27 mouse cellular contexts compared by ENCODE assay signal in genomic region chr1:40298053-40298452, GRCm38 (mm10). TPM values are rescaled to one million over a fixed set of nuclear protein-coding genes. Genes with fewer than 3 reads are reported as not detected.
DNase-seq lines count a peak whose midpoint lies in the region; ATAC-seq lines count a peak whose summit lies in the region.
"Had no signal": no experiment of that assay in that cellular context is flagged by ENCODE, and none has a peak within 500 bp of the region (broad histone marks: within the 10 kb centered on the region; RNA-seq: fewer than 3 reads in every experiment).

No protein-coding gene starts in this region.

- H3K27me3 ChIP-seq in liver, embryonic 13.5 days, result no peaks in the 10 kb centered on the region
- H3K27me3 ChIP-seq in liver, embryonic 12.5 days (replicated peaks), result no peaks in the 10 kb centered on the region
- H3K27me3 ChIP-seq in liver, embryonic 15.5 days, result no peaks in the 10 kb centered on the region
- no peaks in the 10 kb centered on the region for H3K27me3 ChIP-seq in liver, embryonic 11.5 days (replicated peaks; ENCODE audit: control insufficient read depth, insufficient read depth, low read length)
- no peaks in the 10 kb centered on the region for H3K27me3 ChIP-seq in liver, embryonic 16.5 days (ENCODE audit: control insufficient read depth, insufficient read depth, low read depth, low read length)
- H3K27me3 ChIP-seq: CH12.LX; embryonic facial prominence, embryonic 12.5 days; forebrain, embryonic 12.5 days had no signal

- no peak overlapping the region for H3K27ac ChIP-seq in liver, embryonic 13.5 days
- H3K27ac ChIP-seq in liver, embryonic 12.5 days, result no peak overlapping the region
- H3K27ac ChIP-seq in liver, embryonic 15.5 days (replicated peaks), result no peak overlapping the region
- H3K27ac ChIP-seq in liver, embryonic 11.5 days (ENCODE audit: low read depth, low read length), result no peak overlapping the region
- no peak overlapping the region for H3K27ac ChIP-seq in liver, embryonic 16.5 days (ENCODE audit: low read length)
- H3K27ac ChIP-seq: embryonic facial prominence, embryonic 10.5 days; embryonic facial prominence, embryonic 12.5 days; forebrain, embryonic 10.5 days; forebrain, embryonic 12.5 days had no signal

- DNase-seq in liver, embryonic 13.5 days, result no peak
- no peak for DNase-seq in liver, embryonic 11.5 days (ENCODE audit: low spot score)
- DNase-seq in cerebellum, postnatal 4 days (ENCODE audit: low spot score in 2 of 2), result no peak
- no peak for DNase-seq in kidney, postnatal 10 days
- DNase-seq: adrenal gland, adult 2 months; adrenal gland, postnatal 10 days; adrenal gland, postnatal 25 days; B cell, adult 2 months; cerebellum, adult 11 months; cerebellum, adult 18-20 months; cerebellum, adult 8-10 months; cerebellum, adult 9-11 months; cerebellum, postnatal 14 days; cerebellum, postnatal 36 days had no signal

- 53% methylated on average over 2 of the region's 2 CpGs for WGBS in liver, embryonic 13.5 days (ENCODE audit: insufficient replicate concordance)
- 54% methylated on average over 2 of the region's 2 CpGs for WGBS in liver, embryonic 12.5 days (ENCODE audit: insufficient replicate concordance)
- WGBS in liver, embryonic 15.5 days (ENCODE audit: insufficient replicate concordance), result 53% methylated on average over 2 of the region's 2 CpGs
- 72% methylated on average over 2 of the region's 2 CpGs for WGBS in liver, embryonic 11.5 days
- WGBS in liver, embryonic 16.5 days (ENCODE audit: insufficient replicate concordance), result 56% methylated on average over 2 of the region's 2 CpGs

- no peak overlapping the region for H3K9ac ChIP-seq in liver, embryonic 13.5 days
- H3K9ac ChIP-seq in liver, embryonic 12.5 days, result no peak overlapping the region
- no peak overlapping the region for H3K9ac ChIP-seq in liver, embryonic 15.5 days
- no peak overlapping the region for H3K9ac ChIP-seq in liver, embryonic 11.5 days (ENCODE audit: low read depth, low read length)
- H3K9ac ChIP-seq in liver, embryonic 16.5 days (ENCODE audit: low read depth, low read length), result no peak overlapping the region
- H3K9ac ChIP-seq: embryonic facial prominence, embryonic 12.5 days; forebrain, embryonic 12.5 days had no signal

- no peak overlapping the region for H3K4me2 ChIP-seq in liver, embryonic 13.5 days
- no peak overlapping the region for H3K4me2 ChIP-seq in liver, embryonic 12.5 days
- no peak overlapping the region for H3K4me2 ChIP-seq in liver, embryonic 15.5 days
- H3K4me2 ChIP-seq in liver, embryonic 11.5 days, result no peak overlapping the region
- no peak overlapping the region for H3K4me2 ChIP-seq in liver, embryonic 16.5 days (ENCODE audit: low read depth, low read length)
- H3K4me2 ChIP-seq: embryonic facial prominence, embryonic 12.5 days; forebrain, embryonic 12.5 days had no signal

- H3K9me3 ChIP-seq in liver, embryonic 13.5 days (replicated peaks), result no peaks in the 10 kb centered on the region
- H3K9me3 ChIP-seq in liver, embryonic 12.5 days (replicated peaks), result no peaks in the 10 kb centered on the region
- no peaks in the 10 kb centered on the region for H3K9me3 ChIP-seq in liver, embryonic 15.5 days (replicated peaks)
- no peaks in the 10 kb centered on the region for H3K9me3 ChIP-seq in liver, embryonic 11.5 days (ENCODE audit: control insufficient read depth, low read length)
- H3K9me3 ChIP-seq in liver, embryonic 16.5 days (replicated peaks; ENCODE audit: control insufficient read depth, low read length), result no peaks in the 10 kb centered on the region
- H3K9me3 ChIP-seq: embryonic facial prominence, embryonic 10.5 days; embryonic facial prominence, embryonic 12.5 days; forebrain, embryonic 10.5 days; forebrain, embryonic 12.5 days; G1E had no signal

- H3K4me1 ChIP-seq in liver, embryonic 13.5 days (replicated peaks), result peaks cover 19% of the 10 kb centered on the region
- H3K4me1 ChIP-seq in liver, embryonic 12.5 days, result peaks cover 25% of the 10 kb centered on the region
- H3K4me1 ChIP-seq in liver, embryonic 15.5 days (replicated peaks), result peaks cover 10% of the 10 kb centered on the region
- H3K4me1 ChIP-seq in liver, embryonic 11.5 days (replicated peaks; ENCODE audit: control insufficient read depth, insufficient read depth, low read length), result no peaks in the 10 kb centered on the region
- H3K4me1 ChIP-seq in liver, embryonic 16.5 days (ENCODE audit: control insufficient read depth, low read depth, low read length), result peaks cover 3% of the 10 kb centered on the region; the same call in 1 of the 2 replicates
- H3K4me1 ChIP-seq: embryonic facial prominence, embryonic 10.5 days; embryonic facial prominence, embryonic 12.5 days; forebrain, embryonic 10.5 days; forebrain, embryonic 12.5 days had no signal

- H3K36me3 ChIP-seq in liver, embryonic 13.5 days, result no peaks in the 10 kb centered on the region
- peaks cover 25% of the 10 kb centered on the region for H3K36me3 ChIP-seq in liver, embryonic 12.5 days
- H3K36me3 ChIP-seq in liver, embryonic 15.5 days (replicated peaks), result no peaks in the 10 kb centered on the region
- H3K36me3 ChIP-seq in liver, embryonic 11.5 days (ENCODE audit: control insufficient read depth, insufficient read depth, low read length), result no peaks in the 10 kb centered on the region
- H3K36me3 ChIP-seq in liver, embryonic 16.5 days (ENCODE audit: control insufficient read depth, insufficient read depth), result no peaks in the 10 kb centered on the region
- H3K36me3 ChIP-seq: embryonic facial prominence, embryonic 10.5 days; embryonic facial prominence, embryonic 12.5 days; forebrain, embryonic 10.5 days; forebrain, embryonic 12.5 days; G1E had no signal

- ATAC-seq in liver, embryonic 13.5 days (ENCODE audit: low read depth), result peak; percentile 43; the same call in 1 of the 2 replicates
- ATAC-seq in liver, embryonic 12.5 days, result no peak; the same call in 1 of the 2 replicates
- ATAC-seq in liver, embryonic 15.5 days (ENCODE audit: insufficient read depth), result peak; percentile 34; the same call in 1 of the 2 replicates
- no peak for ATAC-seq in liver, embryonic 11.5 days (replicated peaks; ENCODE audit: low FRiP score)
- ATAC-seq in liver, embryonic 16.5 days (ENCODE audit: low read depth), result peak; percentile 24; the same call in 1 of the 2 replicates
- ATAC-seq in megakaryocyte-erythroid progenitor cell, adult 5-6 weeks (replicated peaks; ENCODE audit: low FRiP score, low TSS enrichment, poor library complexity, severe bottlenecking), result 0 out of 2 replicates have a peak, but pooled peaks have one; percentile 48
- ATAC-seq: CD4-positive, CD25-positive, alpha-beta regulatory T cell, adult 4 months; forebrain, embryonic 14.5 days; forebrain, embryonic 16.5 days had no signal

- no peak overlapping the region for H3K4me3 ChIP-seq in liver, embryonic 13.5 days (replicated peaks)
- no peak overlapping the region for H3K4me3 ChIP-seq in liver, embryonic 12.5 days
- H3K4me3 ChIP-seq in liver, embryonic 15.5 days (replicated peaks), result no peak overlapping the region
- no peak overlapping the region for H3K4me3 ChIP-seq in liver, embryonic 11.5 days (ENCODE audit: low read depth, low read length)
- H3K4me3 ChIP-seq in liver, embryonic 16.5 days (ENCODE audit: low read depth, low read length), result no peak overlapping the region
- H3K4me3 ChIP-seq: embryonic facial prominence, embryonic 10.5 days; embryonic facial prominence, embryonic 12.5 days; forebrain, embryonic 10.5 days; forebrain, embryonic 12.5 days had no signal

RNA-seq across cellular contexts. Expression of gene Il1rl2, which starts 26.4 kb away (rescaled TPM):
- 1.4 and 1.8 TPM in 2 replicates for polyA plus RNA-seq in liver, embryonic 13.5 days (2015; fragmentation: Nextera tagmentation; extraction: Ambion mirVana)
- 1.8 and 2.2 TPM in 2 replicates for polyA plus RNA-seq in liver, embryonic 12.5 days (2016; fragmentation: Nextera tagmentation; extraction: Ambion mirVana)
- 1.1 and 1.5 TPM in 2 replicates for polyA plus RNA-seq in liver, embryonic 15.5 days (2015; fragmentation: Nextera tagmentation; extraction: Ambion mirVana)
- polyA plus RNA-seq in liver, embryonic 11.5 days (2014; fragmentation: Nextera tagmentation; extraction: Ambion mirVana), result 1.7 TPM in 2 replicates
- 1.2 and 1.5 TPM in 2 replicates for polyA plus RNA-seq in liver, embryonic 16.5 days (2015; fragmentation: Nextera tagmentation; extraction: Ambion mirVana)
- 2.6 and 6.3 TPM in 2 replicates for total RNA-seq in megakaryocyte-erythroid progenitor cell, adult 5-6 weeks (2014; fragmentation: Nextera tagmentation)
- 1.2 and 6.3 TPM in 2 replicates for total RNA-seq in megakaryocyte-erythroid progenitor cell, adult 5-6 weeks (2017)
- total RNA-seq: CH12.LX had no signal

Comparison
In these comparisons a context has a peak if more than half of its experiments do, and no peak if none do; other contexts are left out.
1. ATAC-seq: peak in liver, embryonic 13.5 days (single experiment), liver, embryonic 15.5 days (single experiment), liver, embryonic 16.5 days (single experiment) and megakaryocyte-erythroid progenitor cell, adult 5-6 weeks (single experiment); none in liver, embryonic 12.5 days (single experiment) and liver, embryonic 11.5 days (single experiment).